Mouse (Mus musculus): ENCODE data around the gene Magel2. TPM values are rescaled to one million over a fixed set of nuclear protein-coding genes. Genes with fewer than 3 reads are reported as not detected.
A peak's percentile ranks its signal among the peaks of the same experiment; 100 is the strongest.

Gene Magel2
- polyA plus RNA-seq, 1 experiment from 2014 or later, result 8.6 TPM

DNA sequence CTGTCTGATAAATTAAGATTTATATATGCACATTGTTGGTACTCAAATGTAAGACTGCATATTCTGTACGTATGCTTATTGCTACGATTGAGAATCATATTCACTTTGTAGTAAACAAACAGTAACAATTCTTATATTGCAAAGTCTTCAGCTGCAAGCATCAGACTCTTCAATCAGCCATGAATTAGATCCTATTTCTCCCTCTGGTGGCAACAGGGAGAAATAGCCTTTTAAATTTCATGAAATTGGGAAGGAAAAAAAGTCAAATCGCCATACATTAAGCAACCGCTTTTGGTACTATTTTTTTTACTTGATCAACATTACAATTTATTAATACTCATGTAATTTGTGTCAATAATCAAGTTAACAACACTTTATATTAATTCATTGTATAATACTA lies 11.5 kb downstream of the Magel2 start:
- Histone ChIP-seq H3K27me3 (ENCODE audit: low read depth, poor library complexity, severe bottlenecking) (no peaks in the 10 kb centered on the region), H3K4me3 (no peak overlapping the region), H3K27ac (replicated peaks) (no peak overlapping the region), H3K9me3 (replicated peaks) (peaks cover 8% of the 10 kb centered on the region; the same call in 1 of the 2 replicates), H3K4me1 (peaks cover 32% of the 10 kb centered on the region), H3K36me3 (no peaks in the 10 kb centered on the region)
- no peak for DNase-seq (ENCODE audit: low spot score)
- WGBS, result 48% methylated on average over 4 of the region's 4 CpGs

DNA sequence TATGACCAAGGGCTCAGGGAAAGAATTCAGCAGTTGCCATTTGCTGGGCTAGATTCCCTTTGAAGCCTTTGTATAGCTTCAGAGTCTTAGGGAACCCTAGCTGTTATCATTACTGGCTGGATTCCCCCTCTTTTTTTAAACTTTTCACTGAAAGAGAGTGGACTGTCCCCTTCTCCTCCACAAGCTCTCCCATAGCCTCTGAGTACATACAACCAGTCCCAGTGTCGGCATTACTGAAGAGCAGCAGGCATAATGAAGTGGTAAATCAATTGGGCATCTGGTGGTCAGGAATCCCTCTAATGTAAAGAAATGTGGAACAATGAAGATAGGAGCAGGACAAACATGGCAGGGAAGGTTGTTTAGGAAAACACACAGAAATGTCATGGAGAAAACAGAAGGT lies 15.4 kb downstream of the Magel2 start:
- Histone ChIP-seq H3K4me1 (peaks cover 32% of the 10 kb centered on the region), H3K9me3 (replicated peaks) (peaks cover 16% of the 10 kb centered on the region), H3K27ac (replicated peaks) (peak overlapping the region; percentile 64), H3K4me3 (no peak overlapping the region), H3K36me3 (no peaks in the 10 kb centered on the region), H3K27me3 (ENCODE audit: low read depth, poor library complexity, severe bottlenecking) (no peaks in the 10 kb centered on the region)
- WGBS, result 42% methylated on average over 1 of the region's 1 CpGs
- DNase-seq (ENCODE audit: low spot score), result no peak

DNA sequence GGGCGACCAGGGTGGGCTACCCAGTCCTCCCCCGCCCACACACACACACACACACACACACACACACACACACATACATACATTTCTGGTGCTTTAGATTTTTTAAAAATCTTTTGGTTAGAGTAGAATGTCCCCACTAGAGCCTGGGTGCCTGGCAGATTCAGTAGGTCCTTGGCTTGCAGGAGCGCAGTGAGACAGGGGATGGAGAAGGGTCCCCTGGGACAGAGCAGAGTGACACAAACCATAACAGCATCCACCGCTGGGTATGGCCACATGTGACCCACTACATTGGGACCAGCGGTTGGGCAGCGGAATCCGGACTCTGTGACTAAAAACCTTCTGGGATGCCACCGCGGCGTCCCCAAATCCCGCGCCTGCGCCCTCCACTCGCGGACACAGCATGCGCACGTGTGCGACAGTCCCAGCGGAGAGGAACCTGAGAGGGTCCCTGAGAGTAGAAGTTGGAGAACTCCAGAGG lies 29.8 kb downstream of the Magel2 start:
- Histone ChIP-seq H3K36me3 (no peaks in the 10 kb centered on the region), H3K27ac (replicated peaks) (peak overlapping the region; percentile 78), H3K4me1 (peaks cover 61% of the 10 kb centered on the region), H3K4me3 (peak overlapping the region; percentile 47), H3K27me3 (ENCODE audit: low read depth, poor library complexity, severe bottlenecking) (no peaks in the 10 kb centered on the region), H3K9me3 (replicated peaks) (peaks cover 12% of the 10 kb centered on the region)
- 38% methylated on average over 19 of the region's 19 CpGs for WGBS
- peak; percentile 59 for DNase-seq (ENCODE audit: low spot score)

DNA sequence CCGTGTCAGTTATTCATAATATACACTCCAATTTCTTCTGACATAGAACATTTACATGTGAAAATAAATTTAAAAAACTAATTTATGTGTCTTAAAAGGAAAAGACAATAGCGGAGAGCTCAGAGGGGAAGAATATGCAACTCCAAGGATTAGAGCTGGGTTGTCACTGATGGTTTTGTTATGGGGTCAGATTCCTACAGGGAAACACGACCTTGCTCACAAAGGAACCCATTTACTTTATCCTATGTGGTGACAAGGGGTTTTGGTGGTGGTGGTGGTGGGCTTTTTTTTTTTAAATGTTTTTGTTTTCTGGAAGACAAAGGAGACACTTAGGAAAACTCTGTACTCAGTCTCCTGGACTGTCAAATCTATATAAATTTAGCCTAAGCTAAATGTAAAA lies 31.0 kb downstream of the Magel2 start:
- Histone ChIP-seq H3K4me3 (peak overlapping the region; percentile 47), H3K27me3 (ENCODE audit: low read depth, poor library complexity, severe bottlenecking) (no peaks in the 10 kb centered on the region), H3K4me1 (peaks cover 70% of the 10 kb centered on the region), H3K36me3 (no peaks in the 10 kb centered on the region), H3K27ac (replicated peaks) (peak overlapping the region; percentile 28; the same call in 1 of the 2 replicates), H3K9me3 (replicated peaks) (peaks cover 18% of the 10 kb centered on the region)
- DNase-seq (ENCODE audit: low spot score), result no peak
- WGBS, result 37% methylated on average over 3 of the region's 3 CpGs

DNA sequence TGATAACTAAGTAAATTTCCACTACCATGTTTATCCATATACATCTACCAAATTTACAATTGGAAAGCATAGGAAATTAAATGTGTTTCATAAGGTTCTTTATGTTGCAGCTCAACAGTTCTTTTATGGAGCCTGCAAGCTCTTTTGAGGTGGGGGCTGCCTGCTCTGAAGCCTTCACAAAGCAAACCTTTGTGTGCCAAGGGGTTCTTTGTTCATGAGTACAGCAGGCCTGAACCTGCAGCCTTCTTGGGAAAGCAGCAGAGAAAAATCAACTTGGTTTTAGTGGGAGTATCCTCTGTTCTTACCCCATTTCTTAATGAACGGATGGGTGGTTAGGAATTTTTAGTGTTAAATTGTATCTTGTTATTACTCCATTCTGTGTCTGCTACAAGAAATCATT lies 38.4 kb downstream of the Magel2 start:
- peaks cover 42% of the 10 kb centered on the region for H3K4me1 ChIP-seq
- no peaks in the 10 kb centered on the region for H3K27me3 ChIP-seq (ENCODE audit: low read depth, poor library complexity, severe bottlenecking)
- H3K27ac ChIP-seq (replicated peaks), result peak overlapping the region; percentile 97
- H3K9me3 ChIP-seq (replicated peaks), result peaks cover 28% of the 10 kb centered on the region
- peak; percentile 25 for DNase-seq (ENCODE audit: low spot score)
- 49% methylated on average over 1 of the region's 1 CpGs for WGBS
- peak overlapping the region; percentile 80; the same call in 1 of the 2 replicates for H3K4me3 ChIP-seq
- no peaks in the 10 kb centered on the region for H3K36me3 ChIP-seq

DNA sequence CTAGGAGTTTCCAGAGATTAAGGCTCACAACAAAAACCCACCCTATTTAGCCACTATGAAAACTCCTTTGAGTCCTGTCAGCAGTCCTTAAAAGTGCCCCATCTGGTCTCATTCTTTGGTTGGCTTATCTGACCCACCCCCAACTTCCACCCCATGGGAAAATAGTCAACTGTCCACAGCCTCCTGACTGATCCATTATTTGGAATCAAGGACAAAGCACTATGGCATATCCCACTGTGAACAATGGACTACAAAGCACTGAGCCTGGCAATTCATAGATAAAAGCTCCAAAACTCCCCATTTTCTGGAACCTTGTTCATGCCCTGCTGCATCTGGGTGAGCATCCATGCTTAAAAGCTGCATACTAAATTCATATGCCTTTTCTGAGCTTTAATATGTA lies 39.4 kb downstream of the Magel2 start:
- peak; percentile 47 for DNase-seq (ENCODE audit: low spot score)
- Histone ChIP-seq H3K27me3 (ENCODE audit: low read depth, poor library complexity, severe bottlenecking) (no peaks in the 10 kb centered on the region), H3K36me3 (no peaks in the 10 kb centered on the region), H3K27ac (replicated peaks) (peak overlapping the region; percentile 97), H3K4me3 (peak overlapping the region; percentile 80), H3K4me1 (peaks cover 33% of the 10 kb centered on the region), H3K9me3 (replicated peaks) (peaks cover 26% of the 10 kb centered on the region)

DNA sequence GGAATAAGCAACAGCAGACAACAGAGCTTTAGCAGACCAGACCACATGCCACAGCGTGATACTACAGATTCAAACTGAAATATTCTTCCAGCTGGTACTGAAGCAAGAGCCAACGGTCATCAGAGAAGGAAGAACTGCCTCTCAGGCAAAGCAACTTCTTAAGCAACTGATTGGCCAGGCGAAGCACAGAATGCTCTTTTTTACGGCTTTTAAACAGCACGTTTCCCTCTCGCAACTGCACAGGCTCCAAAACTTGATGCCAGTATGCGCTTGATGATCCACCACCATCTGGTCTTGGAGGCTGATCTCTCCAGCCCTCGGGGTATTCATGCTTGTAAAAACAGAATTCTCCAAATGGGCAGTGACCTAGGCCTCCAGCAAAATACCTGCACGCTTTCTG lies 41.5 kb downstream of the Magel2 start:
- Histone ChIP-seq H3K9me3 (replicated peaks) (peaks cover 17% of the 10 kb centered on the region), H3K4me1 (peaks cover 15% of the 10 kb centered on the region; the same call in 1 of the 2 replicates), H3K36me3 (no peaks in the 10 kb centered on the region), H3K27me3 (ENCODE audit: low read depth, poor library complexity, severe bottlenecking) (no peaks in the 10 kb centered on the region), H3K27ac (replicated peaks) (peak overlapping the region; percentile 97), H3K4me3 (peak overlapping the region; percentile 80)
- peak; percentile 15 for DNase-seq (ENCODE audit: low spot score)
- 56% methylated on average over 9 of the region's 9 CpGs for WGBS

DNA sequence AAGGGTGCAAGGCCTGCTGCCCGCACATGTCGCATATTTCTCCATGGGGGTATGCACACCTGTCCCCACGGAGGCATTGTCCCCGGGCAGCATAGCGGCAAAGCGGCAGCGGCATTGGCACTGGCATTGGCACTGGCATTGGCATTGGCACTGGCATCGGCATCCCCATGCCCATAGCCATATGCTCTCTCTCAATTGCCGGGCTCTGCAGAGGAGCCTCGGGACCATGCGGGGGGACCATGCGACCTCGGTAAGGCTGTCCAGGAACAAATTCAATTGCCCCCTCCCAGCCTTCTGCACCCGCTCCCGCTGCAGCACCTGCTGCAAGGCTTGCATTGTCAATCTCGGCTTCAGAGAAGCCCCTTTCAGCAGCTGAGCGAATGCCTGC lies 42.3 kb downstream of the Magel2 start:
- Histone ChIP-seq H3K27ac (replicated peaks) (peak overlapping the region; percentile 97), H3K9me3 (replicated peaks) (peaks cover 18% of the 10 kb centered on the region), H3K27me3 (ENCODE audit: low read depth, poor library complexity, severe bottlenecking) (no peaks in the 10 kb centered on the region), H3K4me3 (peak overlapping the region; percentile 80), H3K4me1 (peaks cover 14% of the 10 kb centered on the region), H3K36me3 (no peaks in the 10 kb centered on the region)
- 55% methylated on average over 17 of the region's 17 CpGs for WGBS
- no peak for DNase-seq (ENCODE audit: low spot score)

DNA sequence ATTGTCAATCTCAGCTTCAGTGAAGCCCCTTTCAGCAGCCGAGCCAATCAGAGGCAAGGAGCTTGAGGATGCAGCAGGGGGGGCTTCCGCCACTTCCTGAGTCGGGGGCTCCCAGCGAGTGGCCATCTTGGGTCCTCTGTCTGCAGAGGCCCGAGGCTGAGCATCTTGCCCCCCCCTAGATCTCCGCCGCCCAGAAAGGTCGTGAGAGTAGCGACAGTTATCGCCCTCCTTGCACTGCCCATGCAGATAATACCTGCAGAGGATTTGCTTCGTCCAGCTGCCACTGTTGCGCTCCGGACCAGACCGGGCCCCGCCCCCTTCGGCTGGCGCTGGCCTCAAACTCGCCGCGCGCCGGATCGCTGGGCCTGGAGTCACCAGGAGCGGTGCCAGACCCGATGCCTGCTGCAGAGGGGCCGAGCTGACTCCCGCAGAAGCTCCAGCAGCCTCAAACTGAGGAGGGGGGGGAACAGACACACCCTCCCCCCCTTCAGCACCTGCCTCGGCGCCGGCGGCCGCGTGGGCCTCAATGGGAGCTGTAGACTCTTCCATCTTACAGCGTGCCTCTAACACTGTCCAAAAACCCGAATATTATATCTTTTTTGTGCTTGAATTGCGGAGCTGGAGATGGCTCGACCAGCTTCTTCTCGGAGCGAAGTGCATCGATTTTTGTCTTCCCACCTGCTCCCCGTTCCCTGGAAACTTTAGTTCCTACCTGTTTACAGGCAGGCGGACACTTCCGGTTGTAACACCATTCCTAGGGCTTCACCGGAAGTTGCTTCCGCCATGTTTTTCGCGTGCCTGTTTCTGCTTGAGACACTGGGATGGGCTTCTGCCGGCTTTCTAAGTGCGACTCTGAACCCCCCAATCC lies 42.9 kb downstream of the Magel2 start, which contains the start of gene Mkrn3:
Mkrn3 (minus strand) TSS at position 647 of the 868 bp plus-strand sequence.
- peaks cover 14% of the 10 kb centered on the region for H3K4me1 ChIP-seq
- 25% methylated on average over 49 of the region's 49 CpGs for WGBS

DNA sequence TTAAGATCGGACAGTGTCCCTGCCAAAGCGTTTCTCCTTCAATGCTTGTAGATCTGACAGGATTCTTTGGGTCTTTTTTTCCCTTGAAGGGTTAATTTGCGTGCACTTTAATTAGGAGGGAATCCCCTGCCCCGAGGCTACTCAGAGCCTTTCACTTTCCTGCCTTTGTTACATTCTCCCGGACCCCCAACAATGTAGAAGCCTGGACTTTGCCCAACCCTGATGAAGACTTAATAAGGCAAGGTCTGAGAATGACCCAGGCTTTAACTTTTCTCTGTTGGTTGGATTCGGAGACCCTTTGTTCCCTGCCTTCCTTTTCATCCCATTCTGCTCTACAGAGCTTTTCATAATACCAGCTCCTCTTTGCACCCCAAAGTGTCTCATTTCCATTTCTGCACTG lies 43.8 kb downstream of the Magel2 start:
- Histone ChIP-seq H3K27ac (replicated peaks) (peak overlapping the region; percentile 97), H3K27me3 (ENCODE audit: low read depth, poor library complexity, severe bottlenecking) (no peaks in the 10 kb centered on the region), H3K4me3 (peak overlapping the region; percentile 80), H3K36me3 (no peaks in the 10 kb centered on the region), H3K9me3 (replicated peaks) (peaks cover 22% of the 10 kb centered on the region), H3K4me1 (peaks cover 12% of the 10 kb centered on the region)
- 32% methylated on average over 6 of the region's 6 CpGs for WGBS
- peak; percentile 58 for DNase-seq (ENCODE audit: low spot score)

More for the DNA sequence above, 42.9 kb downstream of the Magel2 start, which contains the start of gene Mkrn3:
- no peaks in the 10 kb centered on the region for H3K36me3 ChIP-seq
- H3K27me3 ChIP-seq (ENCODE audit: low read depth, poor library complexity, severe bottlenecking), result no peaks in the 10 kb centered on the region
- H3K27ac ChIP-seq (replicated peaks), result peak within 1 kb of the TSS; percentile 97
- peaks cover 22% of the 10 kb centered on the region for H3K9me3 ChIP-seq (replicated peaks)
- peak within 1 kb of the TSS; percentile 80 for H3K4me3 ChIP-seq
- peak; percentile 83 for DNase-seq (ENCODE audit: low spot score)

DNA sequence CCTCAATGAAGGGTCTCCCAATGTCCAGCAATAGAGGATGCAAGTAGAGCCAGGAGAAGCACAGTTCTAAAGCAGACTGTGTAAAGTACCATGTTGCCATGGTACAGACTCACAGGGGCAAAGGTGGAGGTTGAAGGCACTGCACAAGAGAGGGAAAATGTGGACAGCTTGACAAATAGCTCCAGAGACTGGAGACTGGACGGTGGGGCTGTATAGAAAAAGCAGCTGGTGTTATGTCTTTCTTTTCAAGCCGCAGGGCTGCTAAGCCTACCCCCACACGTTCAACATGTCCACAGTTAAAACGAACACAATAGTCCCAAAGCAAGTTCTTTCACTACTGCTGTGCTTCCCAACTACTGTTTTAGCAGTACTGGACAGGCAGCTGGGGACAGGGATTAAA lies 46.4 kb downstream of the Magel2 start:
- Histone ChIP-seq H3K36me3 (no peaks in the 10 kb centered on the region), H3K27me3 (ENCODE audit: low read depth, poor library complexity, severe bottlenecking) (no peaks in the 10 kb centered on the region), H3K9me3 (replicated peaks) (peaks cover 22% of the 10 kb centered on the region), H3K27ac (replicated peaks) (peak overlapping the region; percentile 97), H3K4me3 (peak overlapping the region; percentile 80), H3K4me1 (peaks cover 8% of the 10 kb centered on the region)
- WGBS, result 41% methylated on average over 4 of the region's 4 CpGs
- peak; percentile 66 for DNase-seq (ENCODE audit: low spot score)

DNA sequence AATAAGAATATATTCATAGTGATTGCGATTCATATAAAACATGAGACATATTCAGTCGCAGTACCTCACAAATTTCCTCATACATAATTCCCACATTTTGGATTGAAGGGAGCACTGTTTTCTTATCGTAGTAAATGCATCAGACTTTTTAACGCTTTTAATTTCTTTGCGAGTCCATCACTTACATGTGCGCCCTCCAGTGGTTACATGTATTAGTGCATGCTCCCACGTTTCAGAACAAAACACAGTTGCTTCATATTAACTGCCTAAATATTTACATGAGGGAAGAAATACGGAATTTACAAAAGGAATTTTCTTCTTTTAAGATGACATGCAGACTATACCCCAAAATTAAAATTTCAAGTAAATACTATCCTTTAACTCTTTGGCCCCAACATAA lies 51.5 kb downstream of the Magel2 start:
- Histone ChIP-seq H3K9me3 (replicated peaks) (peaks cover 5% of the 10 kb centered on the region), H3K27ac (replicated peaks) (no peak overlapping the region), H3K4me3 (no peak overlapping the region), H3K4me1 (peaks cover 8% of the 10 kb centered on the region), H3K36me3 (no peaks in the 10 kb centered on the region), H3K27me3 (ENCODE audit: low read depth, poor library complexity, severe bottlenecking) (no peaks in the 10 kb centered on the region)
- peak; percentile 32 for DNase-seq (ENCODE audit: low spot score)
- 19% methylated on average over 8 of the region's 8 CpGs for WGBS

Measured in midbrain, embryonic 10.5 days (tissue).